Mouse (Mus musculus) v-Abl transformed pro-B cells (cell line): Measurements from ENCODE around the gene Pacs1.

Experiments used
- in situ Hi-C, 2 experiments: fragments of 400-800 bp; cut with MboI; formaldehyde crosslinking; loops; one replicate each; pipeline ENCODE4 v1.15.1; 2025; ENCODE audit not compliant: unreplicated experiment in 2 of 2

Pacs1 gene

GRCm38 (mm10) chr19:5106074-5106473, 166.8 kb downstream of the Pacs1 start:
- in situ Hi-C loops, result no loop called here

- in situ Hi-C loops, result no loop called here
Observed at GRCm38 (mm10) chr19:5098363-5099143, 174.4 kb downstream of the Pacs1 start, which contains the start of gene Cnih2. Gene Cnih2 (minus strand): TSS chr19:5098521.

DNA sequence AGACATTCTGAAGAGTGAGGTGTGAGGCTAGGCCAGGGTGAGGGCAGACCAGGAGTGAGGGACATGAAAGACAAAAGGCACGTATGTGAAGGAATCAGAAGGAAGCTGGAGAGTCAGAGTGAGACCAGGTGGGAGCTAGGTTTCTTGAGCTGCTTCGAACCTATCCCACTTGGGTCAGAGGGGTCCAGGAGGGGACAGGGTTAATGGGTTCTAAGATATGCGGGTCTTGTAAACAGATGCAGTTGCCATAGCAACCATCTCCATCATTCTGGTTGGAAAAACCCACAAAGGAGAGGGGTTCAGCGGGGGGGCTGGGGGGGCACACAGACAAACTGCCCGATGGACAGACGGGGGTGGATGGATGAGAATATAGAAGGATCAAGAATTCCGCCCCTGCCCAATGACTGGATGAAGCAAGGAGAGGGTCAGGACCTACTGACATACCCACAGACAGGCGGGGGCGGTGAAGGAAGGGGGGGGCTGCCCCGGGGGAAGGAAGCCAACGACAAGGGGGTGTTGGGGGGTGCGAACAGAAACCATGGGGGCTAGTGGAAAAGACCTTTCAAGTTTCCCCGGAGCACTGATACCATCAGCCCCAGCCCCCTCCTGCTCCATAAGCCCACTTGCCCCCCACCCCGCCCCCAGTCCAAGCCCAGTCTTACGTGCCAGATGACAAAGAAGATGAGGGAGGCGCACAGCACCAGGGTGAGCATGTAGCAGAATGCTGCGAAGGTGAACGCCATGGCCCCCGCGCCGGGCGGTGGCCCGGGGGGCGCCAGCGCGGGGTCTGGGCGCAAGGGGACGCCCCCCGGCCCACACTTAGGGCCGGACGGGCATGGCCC, 175.2 kb downstream of the Pacs1 start:
- in situ Hi-C loops, result no loop called here

GRCm38 (mm10) chr19:5095887-5096474, 176.9 kb downstream of the Pacs1 start:
- in situ Hi-C loops, result no loop called here

- in situ Hi-C loops, result loop anchor here in 1 of 2 experiments (5.0 kb wide), 1 partner anchor 47 kb away; no protein-coding TSS in a partner anchor
Observed at GRCm38 (mm10) chr19:5094746-5095417, 178.0 kb downstream of the Pacs1 start.

DNA sequence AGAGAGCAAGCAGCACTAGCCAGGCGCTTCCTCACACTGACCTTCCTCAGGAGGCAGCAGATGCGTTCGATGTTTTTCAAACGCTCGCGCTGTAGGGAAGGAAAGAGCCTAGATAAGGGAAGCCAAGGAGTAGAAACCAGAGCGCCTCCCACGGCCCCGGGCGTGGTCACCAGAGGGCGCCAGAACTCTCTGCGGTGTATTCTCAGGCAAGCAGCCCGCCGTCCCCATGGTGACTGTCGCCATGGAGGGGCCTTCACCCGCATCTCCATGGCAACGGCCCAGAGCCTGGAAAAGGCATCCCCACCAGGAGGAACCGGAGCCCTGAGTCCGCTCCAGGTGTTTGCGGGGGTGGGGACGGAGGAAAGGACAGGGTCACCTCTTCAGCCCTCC, 178.7 kb downstream of the Pacs1 start:
- in situ Hi-C loops, result loop anchor here in 1 of 2 experiments (5.0 kb wide), 1 partner anchor 48 kb away; no protein-coding TSS in a partner anchor

GRCm38 (mm10) chr19:5093481-5094242, 179.3 kb downstream of the Pacs1 start:
- in situ Hi-C loops, result loop anchor here in 1 of 2 experiments (5.0 kb wide), 1 partner anchor 49 kb away; no protein-coding TSS in a partner anchor

GRCm38 (mm10) chr19:5092083-5092482, 180.8 kb downstream of the Pacs1 start:
- in situ Hi-C loops, result loop anchor here in 1 of 2 experiments (5.0 kb wide), 1 partner anchor 50 kb away; no protein-coding TSS in a partner anchor

DNA sequence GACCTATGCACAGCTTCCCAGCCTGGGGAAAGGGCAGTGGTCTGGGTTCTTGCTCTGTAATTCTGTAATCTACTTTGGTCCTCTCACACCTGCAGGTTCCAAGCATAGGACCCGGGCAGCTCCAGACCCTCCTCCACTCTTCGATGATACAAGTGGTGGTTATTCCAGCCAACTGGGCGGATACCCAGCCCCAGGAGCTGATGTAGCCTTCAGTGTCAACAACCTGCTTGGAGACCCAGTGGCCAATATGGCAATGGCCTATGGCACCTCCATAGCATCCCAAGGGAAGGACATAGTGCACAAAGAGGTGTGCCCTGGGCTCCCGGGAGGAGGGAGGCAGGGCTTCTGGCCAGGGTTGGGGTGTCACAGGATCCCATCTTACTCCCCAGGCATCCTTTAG, 183.6 kb downstream of the Pacs1 start:
- in situ Hi-C loops, result loop anchor here in 1 of 2 experiments (5.0 kb wide), 1 partner anchor 53 kb away; no protein-coding TSS in a partner anchor

DNA sequence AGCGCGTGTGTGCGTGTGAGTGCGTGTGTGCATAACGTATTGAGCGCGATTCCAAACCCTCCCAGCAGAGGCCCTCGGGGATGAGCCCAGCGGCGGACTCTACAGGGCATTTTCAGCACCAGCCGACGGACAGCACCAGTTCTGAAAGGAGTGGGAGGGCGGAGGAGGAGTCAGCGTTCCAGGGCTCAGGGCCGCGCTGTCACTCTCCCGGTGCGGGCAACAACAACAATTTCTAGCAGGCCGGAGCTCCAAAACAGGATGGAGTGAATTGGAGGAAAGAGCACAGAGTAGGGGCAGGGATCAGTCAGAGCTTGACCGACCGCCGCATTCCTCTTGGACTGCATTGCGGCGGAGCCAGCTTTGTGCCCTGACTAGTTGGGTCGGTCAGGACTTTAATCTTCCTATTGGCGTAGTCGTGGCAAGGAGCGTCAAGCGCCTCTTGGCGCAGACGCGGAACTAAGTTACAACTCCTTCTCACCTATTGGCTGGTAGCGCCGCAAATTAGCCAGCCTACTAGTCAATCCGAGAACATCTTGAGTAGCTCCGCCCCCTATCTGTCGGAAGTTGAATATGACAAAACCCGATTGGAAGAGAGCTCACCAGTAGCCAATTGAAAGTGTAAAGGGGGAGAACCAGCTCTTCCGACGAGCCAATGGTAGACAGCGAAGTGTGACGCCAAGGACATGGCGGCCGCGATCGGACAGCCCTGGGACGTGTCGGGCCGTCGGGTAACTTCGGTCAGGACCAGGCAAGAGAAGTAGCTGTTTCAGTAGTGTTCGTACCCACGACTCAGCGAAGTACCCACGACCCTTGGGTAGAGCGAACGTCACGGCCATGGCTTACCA, 184.8 kb downstream of the Pacs1 start, which contains the start of gene Yif1a:
Gene Yif1a (plus strand): TSS at position 655 of the 845 bp plus-strand sequence.
- in situ Hi-C loops, result loop anchor here in 1 of 2 experiments (5.0 kb wide), 1 partner anchor 54 kb away; no protein-coding TSS in a partner anchor

DNA sequence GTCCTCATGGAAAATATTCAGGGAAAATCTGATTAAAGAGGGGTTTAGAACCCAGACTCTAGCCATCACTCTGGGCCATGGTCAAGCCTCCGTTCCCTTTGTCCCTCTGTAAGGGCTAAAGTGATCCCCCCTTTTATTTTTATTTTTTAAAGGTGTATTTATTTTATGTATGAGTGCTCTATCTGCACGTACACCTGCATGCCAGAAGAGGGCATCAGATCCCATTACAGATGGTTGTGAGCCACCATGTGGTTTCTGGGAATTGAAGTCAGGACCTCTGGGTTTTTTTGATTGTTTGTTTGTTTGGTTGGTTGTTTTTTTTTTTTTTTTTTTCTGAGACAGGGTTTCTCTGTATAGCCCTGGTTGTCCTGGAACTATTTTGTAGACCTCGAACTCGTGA, 186.4 kb downstream of the Pacs1 start:
- in situ Hi-C loops, result loop anchor here in 1 of 2 experiments (5.0 kb wide), 1 partner anchor 56 kb away; no protein-coding TSS in a partner anchor

GRCm38 (mm10) chr19:5085145-5085863, 187.6 kb downstream of the Pacs1 start, which contains the start of gene Tmem151a:
Gene Tmem151a (minus strand): TSS chr19:5085531.
- in situ Hi-C loops, result loop anchor here in 1 of 2 experiments (5.0 kb wide), 1 partner anchor 57 kb away; no protein-coding TSS in a partner anchor

- in situ Hi-C loops, result loop anchor here (5.0 kb wide), 2 partner anchors 37 to 58 kb away; no protein-coding TSS in a partner anchor
Observed at GRCm38 (mm10) chr19:5084834-5085144, 188.1 kb downstream of the Pacs1 start.

DNA sequence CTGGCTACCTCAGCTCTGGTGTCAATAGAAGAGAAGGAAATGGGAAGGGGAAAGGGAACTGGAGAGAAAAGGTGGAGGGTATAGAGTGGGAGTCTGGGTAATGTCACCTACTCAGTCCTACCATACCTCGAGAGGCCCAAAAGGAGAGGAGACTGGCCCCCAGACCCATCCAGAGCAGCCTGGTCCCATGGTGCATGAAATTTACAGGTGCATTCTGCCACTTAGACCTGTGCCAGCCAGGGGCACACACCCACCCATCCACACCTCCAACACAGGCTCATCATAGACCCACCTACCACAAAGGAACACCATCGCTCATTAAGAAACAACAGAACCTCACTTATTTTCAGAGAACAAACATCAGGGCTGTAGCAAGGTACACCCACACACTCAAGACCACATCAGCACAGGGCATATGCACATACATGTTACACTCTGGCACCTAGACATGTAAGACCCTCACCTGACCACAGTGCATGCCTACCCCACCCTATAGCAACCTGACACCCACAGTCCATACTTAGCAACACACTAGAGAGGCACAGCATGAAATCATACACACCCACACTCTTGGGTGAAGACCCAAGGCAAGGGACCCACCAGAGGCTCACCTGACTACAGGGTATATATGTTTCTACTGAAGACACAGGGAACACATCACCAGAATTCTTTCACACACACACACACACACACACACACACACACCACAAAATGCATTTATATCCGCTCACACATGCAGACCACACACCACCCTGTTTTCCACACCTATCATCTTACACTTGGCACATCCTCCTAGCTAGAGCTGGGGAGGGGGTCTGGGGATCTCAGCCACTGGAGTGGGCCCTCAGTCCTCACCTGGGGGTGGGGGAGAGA, 188.7 kb downstream of the Pacs1 start:
- in situ Hi-C loops, result loop anchor here in 1 of 2 experiments (5.0 kb wide), 1 partner anchor 37 kb away; no protein-coding TSS in a partner anchor
